Mouse (Mus musculus): ENCODE measurements at regions not wholly inside any gene's neighbourhood (a gene's known extent, or its start where the extent isn't known, plus 50 kb on each side); places are given as distances from the start of the nearest gene placed in this dataset.

DNA sequence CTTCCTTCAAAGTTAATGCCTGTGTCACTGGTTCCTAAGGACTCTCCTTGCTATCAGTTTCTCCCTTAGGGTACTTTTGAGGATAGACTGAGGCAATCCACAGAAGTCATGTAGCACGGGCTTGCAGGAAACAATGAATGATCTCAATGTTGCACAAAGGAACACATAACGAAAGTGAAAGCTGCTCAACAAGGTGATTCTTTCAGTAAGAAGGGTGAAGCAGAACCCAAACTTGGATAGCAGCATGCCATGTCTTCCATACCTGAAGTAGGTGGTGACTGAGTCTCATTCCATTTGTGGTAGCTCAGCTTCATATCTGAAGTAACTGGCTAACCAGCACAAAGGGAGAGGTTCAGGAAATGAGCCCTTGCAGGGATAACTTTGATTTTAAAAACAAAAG lies 325.7 kb downstream of the H2al1j start:
- no peaks in the 10 kb centered on the region for H3K9me3 ChIP-seq (replicated peaks)
- no peak for DNase-seq (ENCODE audit: low spot score)
- WGBS, result 94% methylated on average over 2 of the region's 2 CpGs
- H3K4me1 ChIP-seq, result peaks cover 14% of the 10 kb centered on the region
- no peak overlapping the region for H3K27ac ChIP-seq
- no peak overlapping the region for H3K4me3 ChIP-seq
- peaks cover 96% of the 10 kb centered on the region for H3K27me3 ChIP-seq (ENCODE audit: low read depth, poor library complexity, severe bottlenecking)
- H3K36me3 ChIP-seq, result no peaks in the 10 kb centered on the region

DNA sequence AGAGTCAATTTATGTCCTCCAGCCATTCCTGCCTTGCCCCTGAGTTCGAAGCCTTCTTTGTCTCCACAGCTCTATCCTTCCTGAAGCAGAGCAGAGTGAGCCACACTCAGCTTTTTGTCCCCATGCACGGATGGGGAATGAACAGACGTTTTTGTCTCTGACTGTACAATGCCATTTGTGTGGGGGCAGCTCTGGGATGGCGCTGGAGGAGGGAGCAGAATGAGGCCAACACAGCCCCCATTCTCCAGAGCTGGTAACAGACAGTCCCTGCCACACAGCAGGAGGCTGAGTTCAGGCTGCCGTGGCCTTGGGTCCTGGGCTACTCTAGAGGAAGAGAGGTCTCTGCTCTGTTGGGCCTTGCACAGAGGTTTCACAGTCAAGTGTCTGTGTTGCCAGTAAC lies 327.4 kb downstream of the H2al1j start:
- 71% methylated on average over 5 of the region's 5 CpGs for WGBS
- DNase-seq (ENCODE audit: low spot score), result no peak
- Histone ChIP-seq H3K4me1 (peaks cover 14% of the 10 kb centered on the region), H3K9me3 (replicated peaks) (no peaks in the 10 kb centered on the region), H3K36me3 (no peaks in the 10 kb centered on the region), H3K27me3 (ENCODE audit: low read depth, poor library complexity, severe bottlenecking) (peaks cover 97% of the 10 kb centered on the region), H3K27ac (peak overlapping the region; percentile 46; the same call in 1 of the 2 replicates), H3K4me3 (no peak overlapping the region)

DNA sequence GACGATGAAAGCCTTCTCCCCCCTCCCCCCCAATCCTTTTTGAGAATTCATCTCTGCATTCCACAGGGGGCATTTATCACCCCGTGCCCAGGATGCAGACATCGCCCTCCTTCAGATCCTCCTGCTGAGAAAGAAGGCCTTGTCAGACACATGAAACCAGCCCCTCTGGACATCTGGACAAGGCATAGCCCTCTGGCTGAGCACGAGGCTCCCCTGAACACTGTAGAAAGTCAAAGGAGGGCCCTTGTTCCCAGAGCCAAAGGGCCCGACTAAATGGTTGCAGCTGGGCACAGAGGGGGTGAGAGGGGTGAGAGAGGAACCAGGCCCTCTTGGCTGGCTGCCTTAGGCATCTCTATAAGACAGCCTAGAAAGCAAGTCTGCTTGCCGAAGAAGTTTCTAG lies 327.8 kb downstream of the H2al1j start:
- H3K27me3 ChIP-seq (ENCODE audit: low read depth, poor library complexity, severe bottlenecking), result peaks cover 97% of the 10 kb centered on the region
- no peak for DNase-seq (ENCODE audit: low spot score)
- peaks cover 14% of the 10 kb centered on the region for H3K4me1 ChIP-seq
- H3K9me3 ChIP-seq (replicated peaks), result no peaks in the 10 kb centered on the region
- no peaks in the 10 kb centered on the region for H3K36me3 ChIP-seq
- H3K27ac ChIP-seq, result 0 out of 2 replicates have a peak overlapping the region, but pooled peaks have one; percentile 46
- no peak overlapping the region for H3K4me3 ChIP-seq
- WGBS, result 44% methylated on average over 6 of the region's 6 CpGs

- Histone ChIP-seq H3K36me3 (no peaks in the 10 kb centered on the region), H3K9me3 (replicated peaks) (no peaks in the 10 kb centered on the region), H3K4me1 (peaks cover 14% of the 10 kb centered on the region), H3K27me3 (ENCODE audit: low read depth, poor library complexity, severe bottlenecking) (peaks cover 98% of the 10 kb centered on the region), H3K4me3 (no peak overlapping the region), H3K27ac (no peak overlapping the region)
- no peak for DNase-seq (ENCODE audit: low spot score)
- WGBS, result 66% methylated on average over 9 of the region's 9 CpGs
These were observed 330.1 kb downstream of the H2al1j start for GRCm38 (mm10) chrX:11657606-11658254.

GRCm38 (mm10) chrX:11663187-11663829 lies 335.7 kb downstream of the H2al1j start:
- 14% methylated on average over 6 of the region's 6 CpGs for WGBS
- H3K4me1 ChIP-seq, result peaks cover 36% of the 10 kb centered on the region
- H3K27me3 ChIP-seq (ENCODE audit: low read depth, poor library complexity, severe bottlenecking), result peaks cover 97% of the 10 kb centered on the region
- peak; percentile 33 for DNase-seq (ENCODE audit: low spot score)
- no peaks in the 10 kb centered on the region for H3K36me3 ChIP-seq
- H3K9me3 ChIP-seq (replicated peaks), result no peaks in the 10 kb centered on the region
- H3K27ac ChIP-seq, result peak overlapping the region; percentile 95
- no peak overlapping the region for H3K4me3 ChIP-seq

DNA sequence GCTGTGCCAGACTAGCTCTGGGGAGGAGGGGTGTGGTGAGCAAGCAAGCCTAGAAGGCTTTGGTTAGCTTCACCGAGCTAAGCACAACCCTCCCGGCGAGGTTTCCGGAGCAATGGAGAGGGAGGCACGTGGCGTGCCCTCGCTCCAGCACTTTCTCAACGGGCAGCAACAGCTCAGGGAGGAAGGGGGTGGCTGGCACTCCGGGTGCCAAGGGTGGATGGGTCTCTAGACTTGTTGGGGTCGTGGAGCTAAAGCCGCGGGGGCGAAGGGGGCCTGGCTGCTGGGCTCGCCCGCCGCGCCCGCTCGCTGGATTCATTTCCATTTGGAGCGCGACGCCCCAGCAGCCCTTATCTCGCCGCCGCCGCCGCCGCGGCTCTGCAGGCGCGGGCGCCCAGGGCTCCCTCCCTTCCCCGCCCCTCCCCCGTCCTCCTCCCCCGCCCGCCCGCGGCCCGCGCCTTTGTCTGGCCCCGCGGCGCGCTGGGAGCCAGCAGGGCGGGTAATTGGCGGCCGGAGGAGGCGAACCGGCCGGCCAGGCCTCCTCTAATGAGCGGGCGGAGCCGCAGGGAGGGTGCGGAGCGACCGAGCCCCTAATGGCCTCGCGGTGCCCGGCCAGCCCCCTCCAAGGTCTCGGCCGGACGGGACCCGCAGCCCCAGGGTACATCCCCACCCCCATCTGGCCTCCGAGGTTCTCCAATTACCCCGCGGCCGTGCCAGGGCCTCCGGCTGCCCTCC lies 336.9 kb downstream of the H2al1j start:
- Histone ChIP-seq H3K27me3 (ENCODE audit: low read depth, poor library complexity, severe bottlenecking) (peaks cover 97% of the 10 kb centered on the region), H3K36me3 (no peaks in the 10 kb centered on the region), H3K9me3 (replicated peaks) (no peaks in the 10 kb centered on the region), H3K4me1 (peaks cover 36% of the 10 kb centered on the region), H3K27ac (peak overlapping the region; percentile 95), H3K4me3 (peak overlapping the region; percentile 49)
- WGBS, result 5% methylated on average over 37 of the region's 68 CpGs
- peak; percentile 77 for DNase-seq (ENCODE audit: low spot score)

DNA sequence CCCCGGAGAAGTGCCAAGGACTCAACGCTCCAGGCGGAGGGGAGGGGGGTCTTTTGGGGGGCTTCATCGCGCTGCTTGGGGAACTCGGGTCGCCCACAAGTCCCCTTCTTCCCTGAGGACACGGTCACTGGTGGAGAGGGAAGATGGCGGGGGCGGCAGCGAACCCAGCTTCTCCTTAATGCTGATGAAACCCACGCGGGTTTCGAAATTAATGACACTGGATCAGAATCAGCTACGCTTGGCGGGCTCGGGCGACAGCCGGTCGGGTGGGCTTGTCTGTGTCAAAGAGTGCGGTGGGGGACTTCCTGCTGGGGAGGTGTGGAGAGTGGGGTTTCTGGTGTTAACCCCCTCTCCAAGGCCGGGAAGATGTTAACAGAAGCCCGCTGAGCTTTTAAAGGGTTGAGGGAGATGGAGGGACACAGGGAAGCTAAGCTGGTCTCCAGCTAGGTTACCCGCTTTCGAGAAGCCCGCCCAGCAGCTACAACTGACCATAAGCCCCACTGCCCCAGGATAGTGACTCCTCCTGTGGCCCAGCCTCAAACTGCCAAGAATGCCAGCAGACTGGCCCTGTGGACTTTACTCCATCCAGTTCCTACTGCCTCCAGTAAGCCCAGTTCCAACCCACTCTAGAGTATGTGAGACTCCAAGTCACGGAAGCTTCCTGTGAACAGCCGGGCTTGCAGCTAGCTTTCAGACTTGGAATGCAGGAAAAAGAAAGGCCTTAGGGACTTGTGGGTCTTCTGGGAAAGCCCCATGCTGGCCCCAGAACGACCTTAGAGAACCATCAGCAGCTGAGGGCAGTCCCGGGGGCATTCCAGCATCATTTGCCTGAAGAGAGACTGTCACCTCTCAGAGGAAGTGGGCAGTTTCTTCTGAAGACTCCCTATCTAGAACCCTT lies 337.7 kb downstream of the H2al1j start:
- DNase-seq (ENCODE audit: low spot score), result peak; percentile 45

GRCm38 (mm10) chrX:11666517-11666916 lies 338.9 kb downstream of the H2al1j start:
- Histone ChIP-seq H3K27me3 (ENCODE audit: low read depth, poor library complexity, severe bottlenecking) (peaks cover 96% of the 10 kb centered on the region), H3K27ac (no peak overlapping the region), H3K4me3 (no peak overlapping the region), H3K9me3 (replicated peaks) (no peaks in the 10 kb centered on the region), H3K4me1 (peaks cover 36% of the 10 kb centered on the region), H3K36me3 (no peaks in the 10 kb centered on the region)
- WGBS, result 22% methylated on average over 6 of the region's 15 CpGs
- DNase-seq (ENCODE audit: low spot score), result no peak

More for the DNA sequence above, 337.7 kb downstream of the H2al1j start:
- Histone ChIP-seq H3K4me1 (peaks cover 36% of the 10 kb centered on the region), H3K27me3 (ENCODE audit: low read depth, poor library complexity, severe bottlenecking) (peaks cover 96% of the 10 kb centered on the region), H3K27ac (peak overlapping the region; percentile 95), H3K9me3 (replicated peaks) (no peaks in the 10 kb centered on the region), H3K36me3 (no peaks in the 10 kb centered on the region), H3K4me3 (peak overlapping the region; percentile 49)
- 14% methylated on average over 30 of the region's 30 CpGs for WGBS

DNA sequence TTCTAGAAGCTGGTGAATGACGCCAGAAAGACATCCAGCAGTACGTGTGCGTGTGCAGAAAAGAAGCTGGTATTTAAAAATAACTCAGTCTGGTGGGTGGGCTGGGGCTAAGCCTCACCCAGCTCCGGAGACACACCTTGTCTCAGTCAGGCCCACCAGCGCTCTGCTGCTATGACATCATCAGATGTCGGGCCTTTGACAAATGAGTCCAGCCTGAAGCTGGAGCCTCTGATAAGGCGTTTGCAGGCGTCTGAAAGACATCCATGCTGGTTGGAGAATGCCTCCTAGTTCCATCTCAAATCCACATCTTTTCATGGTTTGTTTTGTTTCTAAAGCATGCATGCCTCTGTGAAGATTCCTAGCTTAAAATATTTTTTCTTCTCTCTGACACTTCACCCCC lies 344.2 kb downstream of the H2al1j start:
- no peak overlapping the region for H3K27ac ChIP-seq
- no peak overlapping the region for H3K4me3 ChIP-seq
- no peaks in the 10 kb centered on the region for H3K4me1 ChIP-seq
- DNase-seq (ENCODE audit: low spot score), result no peak
- H3K9me3 ChIP-seq (replicated peaks), result no peaks in the 10 kb centered on the region
- WGBS, result 41% methylated on average over 8 of the region's 8 CpGs
- no peaks in the 10 kb centered on the region for H3K36me3 ChIP-seq
- peaks cover 93% of the 10 kb centered on the region for H3K27me3 ChIP-seq (ENCODE audit: low read depth, poor library complexity, severe bottlenecking)

GRCm38 (mm10) chrX:11678086-11678485 lies 350.5 kb downstream of the H2al1j start:
- Histone ChIP-seq H3K36me3 (no peaks in the 10 kb centered on the region), H3K27ac (no peak overlapping the region), H3K4me1 (no peaks in the 10 kb centered on the region), H3K9me3 (replicated peaks) (no peaks in the 10 kb centered on the region), H3K4me3 (no peak overlapping the region), H3K27me3 (ENCODE audit: low read depth, poor library complexity, severe bottlenecking) (peaks cover 89% of the 10 kb centered on the region)
- 71% methylated on average over 2 of the region's 2 CpGs for WGBS
- no peak for DNase-seq (ENCODE audit: low spot score)

DNA sequence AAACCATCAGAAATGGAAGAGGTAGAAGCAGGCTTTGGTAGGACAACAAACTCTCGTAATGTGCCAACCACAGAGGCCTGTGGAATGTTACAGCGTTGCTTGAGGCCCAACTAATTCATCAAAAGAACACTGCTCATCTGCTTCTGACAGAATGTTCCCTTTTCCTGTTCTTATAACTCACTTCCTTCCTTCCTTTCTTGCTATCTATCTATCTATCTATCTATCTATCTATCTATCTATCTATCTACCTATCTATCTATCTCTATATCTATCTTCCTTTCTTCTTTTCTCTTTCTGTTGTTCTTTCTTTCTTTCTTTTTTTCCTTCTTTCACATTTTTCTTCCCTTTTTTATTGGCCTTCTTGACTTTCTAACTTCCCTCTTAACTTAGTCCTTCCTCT lies 353.7 kb downstream of the H2al1j start:
- no peak for DNase-seq (ENCODE audit: low spot score)
- H3K27ac ChIP-seq, result no peak overlapping the region
- H3K27me3 ChIP-seq (ENCODE audit: low read depth, poor library complexity, severe bottlenecking), result peaks cover 84% of the 10 kb centered on the region
- H3K36me3 ChIP-seq, result no peaks in the 10 kb centered on the region
- H3K4me1 ChIP-seq, result no peaks in the 10 kb centered on the region
- 73% methylated on average over 2 of the region's 2 CpGs for WGBS
- H3K9me3 ChIP-seq (replicated peaks), result no peaks in the 10 kb centered on the region
- no peak overlapping the region for H3K4me3 ChIP-seq

- Histone ChIP-seq H3K4me3 (no peak overlapping the region), H3K27me3 (ENCODE audit: low read depth, poor library complexity, severe bottlenecking) (peaks cover 86% of the 10 kb centered on the region), H3K4me1 (peaks cover 11% of the 10 kb centered on the region), H3K36me3 (no peaks in the 10 kb centered on the region), H3K27ac (no peak overlapping the region), H3K9me3 (replicated peaks) (no peaks in the 10 kb centered on the region)
- 68% methylated on average over 18 of the region's 18 CpGs for WGBS
- no peak for DNase-seq (ENCODE audit: low spot score)
These were observed 362.4 kb downstream of the H2al1j start for GRCm38 (mm10) chrX:11689989-11690405.

All from limb, embryonic 10.5 days (tissue).